Mouse (Mus musculus) frontal cortex, adult (tissue): ENCODE measurements around the gene Hpn.

Experiments
- ATAC-seq: cut with Nextera tagmentation; 2 replicates; pipeline ENCODE4 v1.9.2; 2017; ENCODE audit warnings: mild to moderate bottlenecking, moderate library complexity, mixed read lengths; ENCODE audit not compliant: low TSS enrichment

The Hpn gene

GRCm38 (mm10) chr7:31081106-31081505, 34.0 kb downstream of the Hpn start:
- no peak for ATAC-seq

- ATAC-seq, result no peak
These were observed 34.5 kb downstream of the Hpn start for GRCm38 (mm10) chr7:31080611-31081010.

DNA sequence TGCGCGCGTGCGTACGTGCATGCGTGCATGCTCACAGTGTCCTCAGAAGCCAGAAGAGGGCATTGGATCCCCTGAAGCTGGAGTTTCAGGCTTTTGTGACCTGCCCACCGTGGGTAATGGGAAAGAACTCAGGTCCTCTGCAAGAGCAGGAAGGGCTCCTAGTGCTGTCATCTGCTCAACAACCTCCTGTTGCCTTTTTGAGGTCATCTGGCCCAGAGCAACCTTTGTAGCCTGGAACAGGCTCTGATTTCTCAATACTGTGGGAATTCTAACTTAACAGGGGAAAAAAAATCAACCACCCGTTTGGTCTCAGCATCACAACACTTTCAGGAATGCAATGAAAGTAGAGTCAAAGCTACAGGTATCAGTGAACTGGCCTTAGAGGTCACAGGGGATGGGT, 35.4 kb downstream of the Hpn start:
- no peak for ATAC-seq

- peak; percentile 63 for ATAC-seq
These were observed 37.1 kb downstream of the Hpn start for GRCm38 (mm10) chr7:31077885-31078445.

- ATAC-seq, result peak; percentile 62
These were observed 37.6 kb downstream of the Hpn start for GRCm38 (mm10) chr7:31077470-31077869.

GRCm38 (mm10) chr7:31076492-31076891, 38.6 kb downstream of the Hpn start, which contains the start of gene Fxyd3:
Gene Fxyd3, minus strand, starts transcription at chr7:31076704.
- no peak for ATAC-seq

GRCm38 (mm10) chr7:31074713-31075069, 40.4 kb downstream of the Hpn start:
- ATAC-seq, result no peak

GRCm38 (mm10) chr7:31074061-31074712, 40.9 kb downstream of the Hpn start:
- ATAC-seq, result no peak

- ATAC-seq, result no peak
These were observed 41.5 kb downstream of the Hpn start for GRCm38 (mm10) chr7:31073546-31073945.

GRCm38 (mm10) chr7:31072326-31072725, 42.8 kb downstream of the Hpn start:
- ATAC-seq, result no peak

- ATAC-seq, result no peak
These were observed 44.8 kb downstream of the Hpn start for GRCm38 (mm10) chr7:31070324-31070723.

DNA sequence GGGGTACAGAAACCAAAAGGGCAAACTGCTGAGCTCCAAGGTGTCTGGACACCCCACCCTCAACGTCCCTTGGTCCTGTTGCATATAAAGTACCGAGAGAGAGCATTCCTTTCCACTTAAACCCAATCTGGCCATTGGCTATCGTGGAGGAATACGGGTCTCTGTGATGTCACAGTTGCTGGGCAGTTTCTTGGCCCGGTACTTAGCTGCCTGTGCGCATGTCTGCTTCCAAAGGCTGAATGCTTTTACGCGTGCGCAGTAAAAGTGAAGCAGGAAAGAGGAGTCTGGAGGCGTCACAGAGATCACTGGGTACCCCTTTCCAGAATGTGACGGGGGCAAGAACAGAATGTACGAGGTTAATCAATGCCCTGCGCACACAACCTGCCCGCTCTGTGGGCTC, 45.6 kb downstream of the Hpn start:
- ATAC-seq, result no peak

DNA sequence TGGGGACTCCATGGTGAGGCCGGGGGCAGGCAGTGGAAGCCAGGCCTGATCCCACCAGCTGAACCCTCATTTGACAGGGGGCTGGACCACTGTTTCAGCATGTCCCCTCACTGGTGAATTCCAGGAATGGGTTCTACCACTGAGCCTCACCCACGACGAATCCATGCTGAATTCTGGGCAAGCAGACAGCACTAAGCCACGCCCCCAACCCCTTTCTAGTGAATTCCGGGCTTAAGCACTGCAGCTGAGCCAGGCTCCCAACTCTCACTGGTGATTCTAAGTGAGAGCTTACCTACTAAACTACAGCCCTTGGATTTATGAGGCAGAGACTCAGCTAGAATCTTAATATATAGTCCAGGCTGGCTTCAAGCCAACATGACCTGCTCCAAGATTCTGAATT, 47.3 kb downstream of the Hpn start:
- peak; percentile 39; the same call in 1 of the 2 replicates for ATAC-seq

DNA sequence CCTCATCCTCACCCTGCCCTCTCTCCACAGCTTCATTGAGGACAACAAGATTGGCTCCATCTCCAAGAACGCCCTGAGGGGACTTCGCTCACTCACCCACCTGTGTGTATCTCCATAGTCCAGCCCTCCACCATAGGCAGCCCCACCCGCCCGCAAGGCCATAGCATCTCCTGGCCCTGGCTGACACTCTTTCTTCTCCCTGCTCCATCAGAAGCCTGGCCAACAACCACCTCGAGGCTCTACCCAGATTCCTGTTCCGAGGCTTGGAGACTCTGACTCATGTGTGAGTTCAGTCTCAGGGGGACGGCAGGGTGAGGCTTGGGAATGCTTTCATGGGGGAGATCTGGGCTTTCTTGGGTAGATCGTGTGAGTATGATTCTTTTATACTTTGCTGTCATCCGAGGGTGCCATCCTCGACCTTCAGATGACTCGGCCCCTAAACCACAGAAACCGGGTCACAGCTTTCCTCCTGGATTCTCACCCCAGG, 52.0 kb downstream of the Hpn start:
- no peak for ATAC-seq

GRCm38 (mm10) chr7:31060621-31061010, 54.5 kb downstream of the Hpn start:
- no peak for ATAC-seq

- ATAC-seq, result no peak
These were observed 55.0 kb downstream of the Hpn start for GRCm38 (mm10) chr7:31059919-31060620.

- ATAC-seq, result peak; percentile 71
These were observed 56.0 kb downstream of the Hpn start, which contains the start of gene Lgi4 for GRCm38 (mm10) chr7:31059108-31059507. Gene Lgi4, plus strand, starts transcription at chr7:31059342.

GRCm38 (mm10) chr7:31058211-31058610, 56.9 kb downstream of the Hpn start:
- ATAC-seq, result no peak

DNA sequence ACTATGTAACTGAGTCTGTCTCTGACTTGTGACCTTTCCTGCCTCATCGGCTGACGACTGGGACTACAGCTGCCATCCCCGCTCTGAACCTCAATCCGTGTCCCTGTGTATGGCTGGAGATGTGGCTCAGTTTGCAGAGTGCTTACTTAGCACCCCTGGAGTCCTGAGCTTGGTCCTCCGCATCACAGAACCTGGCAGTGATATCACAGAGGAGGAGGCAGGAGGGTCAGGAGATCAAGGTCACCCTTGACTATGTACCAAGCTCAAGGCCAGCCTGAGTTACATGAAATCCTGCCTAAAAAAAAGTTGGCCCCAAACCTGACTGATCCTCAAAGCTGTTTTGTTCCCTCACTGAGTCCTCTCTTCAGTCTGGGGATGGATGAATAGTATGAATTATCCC, 57.4 kb downstream of the Hpn start:
- no peak for ATAC-seq

- no peak for ATAC-seq
These were observed 58.0 kb downstream of the Hpn start, which contains the start of gene Fxyd1 for GRCm38 (mm10) chr7:31057071-31057470. Gene Fxyd1, minus strand, starts transcription at chr7:31057199.

GRCm38 (mm10) chr7:31056448-31056847, 58.6 kb downstream of the Hpn start:
- no peak for ATAC-seq

GRCm38 (mm10) chr7:31055883-31056282, 59.2 kb downstream of the Hpn start:
- ATAC-seq, result no peak

- no peak for ATAC-seq
These were observed 59.7 kb downstream of the Hpn start for GRCm38 (mm10) chr7:31055354-31055824.
